ENCODE assay signal across 8 mouse cellular contexts in genomic region chr10:128674469-128675008, GRCm38 (mm10). TPM values are rescaled to one million over a fixed set of nuclear protein-coding genes. Genes with fewer than 3 reads are reported as not detected.
DNase-seq lines count a peak whose midpoint lies in the region; ATAC-seq lines count a peak whose summit lies in the region.

No protein-coding gene starts in this region.

- no peak for ATAC-seq in forebrain, embryonic 15.5 days (replicated peaks)
- ATAC-seq in kidney, embryonic 15.5 days (replicated peaks; ENCODE audit: low FRiP score) = no peak
- peak; percentile 65 for ATAC-seq in megakaryocyte progenitor cell, adult 5-6 weeks (replicated peaks; ENCODE audit: poor library complexity)

- 2% methylated on average over 9 of the region's 9 CpGs for WGBS in forebrain, embryonic 15.5 days
- WGBS in kidney, embryonic 15.5 days = 3% methylated on average over 9 of the region's 9 CpGs

- no peaks in the 10 kb centered on the region for H3K27me3 ChIP-seq in forebrain, embryonic 15.5 days
- H3K27me3 ChIP-seq in kidney, embryonic 15.5 days = 0 out of 2 replicates have a peak, but pooled peaks cover 6% of the 10 kb centered on the region

- peaks cover 16% of the 10 kb centered on the region for H3K4me1 ChIP-seq in forebrain, embryonic 15.5 days
- peaks cover 13% of the 10 kb centered on the region for H3K4me1 ChIP-seq in kidney, embryonic 15.5 days

- H3K4me3 ChIP-seq in forebrain, embryonic 15.5 days = peak overlapping the region; percentile 70
- peak overlapping the region; percentile 74 for H3K4me3 ChIP-seq in kidney, embryonic 15.5 days (replicated peaks)

- H3K9ac ChIP-seq in forebrain, embryonic 15.5 days (replicated peaks) = peak overlapping the region; percentile 51
- H3K9ac ChIP-seq in kidney, embryonic 15.5 days = peak overlapping the region; percentile 50

- H3K36me3 ChIP-seq in forebrain, embryonic 15.5 days = peaks cover 13% of the 10 kb centered on the region
- peaks cover 15% of the 10 kb centered on the region for H3K36me3 ChIP-seq in kidney, embryonic 15.5 days

- H3K9me3 ChIP-seq in forebrain, embryonic 15.5 days = no peaks in the 10 kb centered on the region
- H3K9me3 ChIP-seq in kidney, embryonic 15.5 days (replicated peaks) = no peaks in the 10 kb centered on the region

- DNase-seq in heart, adult 8-10 months (ENCODE audit: low spot score) = peak; percentile 57
- DNase-seq in heart, adult 11 months = no peak
- DNase-seq in adipocyte (ENCODE audit: low spot score) = peak; percentile 64
- DNase-seq in thymus, postnatal 4 days = peak; percentile 30
- no peak for DNase-seq in spleen, postnatal 14 days (ENCODE audit: low spot score in 2 of 2)

- H3K27ac ChIP-seq in forebrain, embryonic 15.5 days (replicated peaks) = peak overlapping the region; percentile 75
- peak overlapping the region; percentile 68 for H3K27ac ChIP-seq in kidney, embryonic 15.5 days

- H3K4me2 ChIP-seq in forebrain, embryonic 15.5 days (replicated peaks) = peak overlapping the region; percentile 92
- peak overlapping the region; percentile 96 for H3K4me2 ChIP-seq in kidney, embryonic 15.5 days

RNA-seq across cellular contexts. Expression of gene Suox, which starts 0.7 kb away (rescaled TPM):
- total RNA-seq in heart, adult 8-10 months (2022) = 10 to 100 TPM; 23.1 to 28.7 (median 25.9) TPM
- polyA plus RNA-seq in forebrain, embryonic 15.5 days (2015; fragmentation: Nextera tagmentation; extraction: Ambion mirVana) = 12.3 and 12.5 TPM in 2 replicates
- 11.7 and 13.2 TPM in 2 replicates for polyA plus RNA-seq in kidney, embryonic 15.5 days (2015; fragmentation: Nextera tagmentation; extraction: Ambion mirVana)
- total RNA-seq in megakaryocyte progenitor cell, adult 5-6 weeks (2015) = 2.0 and 2.2 TPM in 2 replicates
- 4.8 and 5.6 TPM in 2 replicates for total RNA-seq in megakaryocyte progenitor cell, adult 5-6 weeks (2017)

RNA-seq across cellular contexts. Expression of gene Rab5b, which starts 21.5 kb away (rescaled TPM):
- total RNA-seq in heart, adult 8-10 months (2022) = 10 to 100 TPM; 84.0 to 87.9 (median 85.0) TPM
- polyA plus RNA-seq in forebrain, embryonic 15.5 days (2015; fragmentation: Nextera tagmentation; extraction: Ambion mirVana) = 116 and 117 TPM in 2 replicates
- polyA plus RNA-seq in kidney, embryonic 15.5 days (2015; fragmentation: Nextera tagmentation; extraction: Ambion mirVana) = 71.4 and 72.3 TPM in 2 replicates
- total RNA-seq in megakaryocyte progenitor cell, adult 5-6 weeks (2015) = 33.1 and 40.2 TPM in 2 replicates
- total RNA-seq in megakaryocyte progenitor cell, adult 5-6 weeks (2017) = 47.9 and 50.6 TPM in 2 replicates

RNA-seq across cellular contexts. Expression of gene Ikzf4, which starts 28.7 kb away (rescaled TPM):
- 1 to 10 TPM in 1 of 4 experiments, under 1 TPM in 3; 0.49 to 2.3 (median 0.55) TPM for total RNA-seq in heart, adult 8-10 months (2022)
- polyA plus RNA-seq in forebrain, embryonic 15.5 days (2015; fragmentation: Nextera tagmentation; extraction: Ambion mirVana) = 11.3 TPM in 2 replicates
- 1.9 and 2.2 TPM in 2 replicates for polyA plus RNA-seq in kidney, embryonic 15.5 days (2015; fragmentation: Nextera tagmentation; extraction: Ambion mirVana)
- total RNA-seq in megakaryocyte progenitor cell, adult 5-6 weeks (2015) = 0.20 TPM in 1 of 2 replicates, not detected in the other
- total RNA-seq in megakaryocyte progenitor cell, adult 5-6 weeks (2017) = 0.04 TPM in 1 of 2 replicates, not detected in the other

RNA-seq across cellular contexts. Expression of gene Pmel, which starts 29.5 kb away (rescaled TPM):
- under 1 TPM; 0.29 to 0.79 (median 0.44) TPM for total RNA-seq in heart, adult 8-10 months (2022)
- 0.09 and 0.33 TPM in 2 replicates for polyA plus RNA-seq in forebrain, embryonic 15.5 days (2015; fragmentation: Nextera tagmentation; extraction: Ambion mirVana)
- 1.2 TPM in 2 replicates for polyA plus RNA-seq in kidney, embryonic 15.5 days (2015; fragmentation: Nextera tagmentation; extraction: Ambion mirVana)
- total RNA-seq in megakaryocyte progenitor cell, adult 5-6 weeks (2015) = 0.12 and 0.68 TPM in 2 replicates
- 0.96 TPM in 1 of 2 replicates, not detected in the other for total RNA-seq in megakaryocyte progenitor cell, adult 5-6 weeks (2017)

RNA-seq across cellular contexts. Expression of gene Cdk2, which starts 30.3 kb away (rescaled TPM):
- 1 to 10 TPM; 8.0 to 8.8 (median 8.5) TPM for total RNA-seq in heart, adult 8-10 months (2022)
- 37.6 and 39.7 TPM in 2 replicates for polyA plus RNA-seq in forebrain, embryonic 15.5 days (2015; fragmentation: Nextera tagmentation; extraction: Ambion mirVana)
- 106 and 107 TPM in 2 replicates for polyA plus RNA-seq in kidney, embryonic 15.5 days (2015; fragmentation: Nextera tagmentation; extraction: Ambion mirVana)
- 83.1 and 98.3 TPM in 2 replicates for total RNA-seq in megakaryocyte progenitor cell, adult 5-6 weeks (2015)
- total RNA-seq in megakaryocyte progenitor cell, adult 5-6 weeks (2017) = 65.8 and 68.0 TPM in 2 replicates

Comparison
In these comparisons a context has a peak if more than half of its experiments do, and no peak if none do; other contexts are left out.
1. DNase-seq: peak in heart, adult 8-10 months (single experiment), adipocyte (single experiment) and thymus, postnatal 4 days (single experiment); none in heart, adult 11 months (single experiment) and spleen, postnatal 14 days (0 of 2).